Mouse (Mus musculus) right cerebral cortex, adult 18-20 months (tissue): Measurements from ENCODE around the gene Gm3642.
A peak's percentile ranks its signal among the peaks of the same experiment; 100 is the strongest.
"Not testable (repeated sequence)": the region's sequence is repeated elsewhere in the genome, so short reads cannot be mapped to it uniquely, and the experiment has no call there.

Source experiments
- DNase-seq: peaks from one replicate; pipeline ENCODE4 v3.0.0; 2022; ENCODE audit warnings: mixed read lengths

Gm3642 gene

GRCm38 (mm10) chr14:6840211-6840610, at the start of gene Gm3642:
TSS of gene Gm3642 (minus strand) at chr14:6840311.
- not testable (repeated sequence) for DNase-seq

DNA sequence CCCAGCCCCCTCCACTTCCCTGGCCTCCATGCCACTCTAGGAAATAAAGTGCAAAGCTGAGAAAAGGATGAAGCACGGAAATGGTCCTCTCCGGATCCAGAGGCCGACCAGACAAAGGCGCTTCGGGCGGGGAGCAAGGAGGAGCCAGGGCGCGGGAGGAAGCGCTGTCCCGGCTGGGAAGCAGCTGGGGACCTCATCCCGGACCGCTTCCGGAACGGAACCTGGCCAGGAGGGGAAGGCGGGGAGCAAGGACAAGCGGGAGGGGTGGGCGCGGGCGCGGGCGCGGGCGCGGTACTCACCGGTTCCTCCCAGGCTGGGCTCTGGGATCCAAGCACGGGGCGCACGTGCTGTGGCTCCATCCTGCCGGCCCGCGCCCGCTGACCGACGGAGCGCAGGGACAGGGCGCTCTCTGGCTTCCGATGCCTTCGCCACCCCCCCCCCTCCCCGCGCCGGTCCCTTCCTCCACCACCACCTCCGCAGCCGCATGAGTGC, 49.5 kb upstream of the Gm3642 start, which contains the start of gene Gm3667:
Gm3667 (minus strand) TSS at position 442 of the 492 bp plus-strand sequence.
- not testable (repeated sequence) for DNase-seq

GRCm38 (mm10) chr14:6888811-6889210, 48.7 kb upstream of the Gm3642 start:
- peak; percentile 10 for DNase-seq

- not testable (repeated sequence) for DNase-seq
Measured at GRCm38 (mm10) chr14:6823297-6823696, 16.8 kb downstream of the Gm3642 start.
